Mouse (Mus musculus) midbrain, embryonic 13.5 days (tissue): ENCODE measurements around the gene Itpkb. TPM values are rescaled to one million over a fixed set of nuclear protein-coding genes. Genes with fewer than 3 reads are reported as not detected.

Experiments used
- ATAC-seq: fragments of 200-750 bp; cut with Nextera tagmentation; 2 replicates; pipeline ENCODE4 v1.8.0; 2017; ENCODE audit warnings: mild to moderate bottlenecking, moderate TSS enrichment, moderate library complexity
- H3K27ac ChIP-seq: fragments of 300-500 bp; sonication (generic); 2 replicates; pipeline ENCODE4 v1.5.1; 2015; ENCODE audit warnings: inconsistent platforms, mild to moderate bottlenecking, moderate library complexity
- H3K27me3 ChIP-seq: fragments of 300-500 bp; sonication (generic); 2 replicates; pipeline ENCODE4 v1.6.1; 2015; ENCODE audit warnings: mild to moderate bottlenecking, inconsistent platforms
- H3K36me3 ChIP-seq: fragments of 300-500 bp; sonication (generic); 2 replicates; pipeline ENCODE4 v1.6.1; 2015; ENCODE audit warnings: mild to moderate bottlenecking, inconsistent platforms
- H3K4me1 ChIP-seq: fragments of 300-500 bp; sonication (generic); replicated peaks from 2 replicates; pipeline ENCODE4 v1.6.1; 2015; ENCODE audit warnings: inconsistent platforms
- H3K4me2 ChIP-seq: fragments of 300-500 bp; sonication (generic); replicated peaks from 2 replicates; pipeline ENCODE4 v1.6.1; 2015; ENCODE audit warnings: moderate library complexity, mild to moderate bottlenecking, inconsistent platforms
- H3K4me3 ChIP-seq: fragments of 300-500 bp; sonication (generic); replicated peaks from 2 replicates; pipeline ENCODE4 v1.5.1; 2015; ENCODE audit warnings: mild to moderate bottlenecking, inconsistent platforms
- H3K9ac ChIP-seq: fragments of 300-500 bp; sonication (generic); replicated peaks from 2 replicates; pipeline ENCODE4 v1.6.1; 2015; ENCODE audit warnings: mild to moderate bottlenecking, inconsistent platforms
- H3K9me3 ChIP-seq: fragments of 300-500 bp; sonication (generic); 2 replicates; pipeline ENCODE4 v1.6.1; 2016; ENCODE audit warnings: mild to moderate bottlenecking, inconsistent platforms
- WGBS: fragments of 180-500 bp; shearing (Covaris S2); methylation state at CpG from one replicate; pipeline ENCODE4 v1.1.7; 2015; 5-methylcytosine and 5-hydroxymethylcytosine counted together
- polyA plus RNA-seq: library from polyadenylated mRNA; unstranded; fragments of >200 nt; fragmentation: Nextera tagmentation; extraction: Ambion mirVana; gene quantifications from 2 replicates; pipeline ENCODE4 v1.2.1, GENCODE M21; 2015

The Itpkb gene
- polyA plus RNA-seq, 1 experiment from 2014 or later: 2.5 TPM

DNA sequence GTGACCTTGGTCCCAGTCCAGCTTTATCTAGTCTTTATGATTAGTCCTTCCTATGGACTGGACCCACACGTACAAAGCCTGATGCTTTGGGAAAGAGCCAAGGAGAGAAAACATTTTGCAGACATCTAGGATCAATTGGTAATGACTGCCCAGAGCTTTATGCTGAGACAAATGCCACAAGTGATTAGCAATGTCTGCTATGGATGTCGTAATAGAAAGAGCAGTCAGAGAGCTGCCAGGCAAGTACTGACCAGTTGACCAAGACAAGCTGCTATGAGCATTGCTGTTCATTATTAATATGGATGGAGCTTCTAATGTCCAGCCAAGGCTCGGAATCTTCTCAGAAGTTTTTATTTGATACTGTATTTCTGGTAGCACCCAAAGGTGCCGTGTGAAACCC, 109.2 kb downstream of the Itpkb start:
- Histone ChIP-seq H3K27ac (no peak overlapping the region), H3K4me1 (peaks cover 5% of the 10 kb centered on the region), H3K36me3 (no peaks in the 10 kb centered on the region), H3K4me2 (no peak overlapping the region), H3K9me3 (no peaks in the 10 kb centered on the region), H3K9ac (no peak overlapping the region), H3K4me3 (no peak overlapping the region), H3K27me3 (peaks cover 3% of the 10 kb centered on the region; the same call in 1 of the 2 replicates)
- no peak for ATAC-seq
- WGBS: 89% methylated on average over 4 of the region's 4 CpGs

DNA sequence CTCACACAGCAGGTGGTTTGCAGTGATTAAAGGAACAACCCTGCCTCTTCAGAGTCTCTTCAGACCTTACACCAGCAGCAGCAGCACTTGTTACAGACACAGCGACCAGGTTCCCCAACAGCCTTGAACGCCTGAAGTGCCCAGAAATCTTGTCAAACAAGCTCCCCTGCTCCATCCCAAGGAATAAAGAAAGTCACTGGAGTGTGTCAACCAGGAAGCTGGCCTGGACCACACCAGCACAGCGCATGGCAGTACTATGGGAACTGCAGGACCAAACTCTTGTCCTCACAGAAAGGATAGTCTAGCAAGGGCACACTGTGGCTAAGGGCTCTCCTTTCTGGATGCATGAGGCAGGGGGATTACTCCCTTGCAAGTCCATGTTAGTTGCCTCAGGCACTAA, 114.1 kb downstream of the Itpkb start:
- Histone ChIP-seq H3K36me3 (no peaks in the 10 kb centered on the region), H3K9me3 (no peaks in the 10 kb centered on the region), H3K9ac (no peak overlapping the region), H3K4me2 (no peak overlapping the region), H3K4me3 (no peak overlapping the region), H3K4me1 (no peaks in the 10 kb centered on the region), H3K27ac (no peak overlapping the region), H3K27me3 (no peaks in the 10 kb centered on the region)
- WGBS: 56% methylated on average over 3 of the region's 3 CpGs
- ATAC-seq: no peak

DNA sequence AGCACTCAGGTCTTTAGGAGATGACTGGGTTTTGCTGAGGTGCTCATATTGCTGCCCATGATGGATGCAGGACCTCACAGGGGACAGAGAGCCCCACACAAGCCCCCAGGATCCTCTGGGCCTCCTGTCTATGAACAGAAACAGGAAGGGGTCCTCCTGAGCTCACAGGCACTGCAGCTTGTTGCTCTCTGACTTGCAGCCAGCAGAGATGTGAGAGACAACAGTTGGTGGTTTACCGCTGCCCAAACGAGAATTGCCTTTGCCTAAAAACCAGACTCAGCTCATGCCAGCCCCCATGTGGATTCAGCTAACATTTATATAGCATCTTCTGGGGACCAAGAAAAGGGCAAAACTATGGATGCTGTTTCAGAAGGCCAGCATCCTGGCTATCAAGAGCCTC, 119.4 kb downstream of the Itpkb start:
- H3K4me1 ChIP-seq: no peaks in the 10 kb centered on the region
- H3K9ac ChIP-seq: no peak overlapping the region

DNA sequence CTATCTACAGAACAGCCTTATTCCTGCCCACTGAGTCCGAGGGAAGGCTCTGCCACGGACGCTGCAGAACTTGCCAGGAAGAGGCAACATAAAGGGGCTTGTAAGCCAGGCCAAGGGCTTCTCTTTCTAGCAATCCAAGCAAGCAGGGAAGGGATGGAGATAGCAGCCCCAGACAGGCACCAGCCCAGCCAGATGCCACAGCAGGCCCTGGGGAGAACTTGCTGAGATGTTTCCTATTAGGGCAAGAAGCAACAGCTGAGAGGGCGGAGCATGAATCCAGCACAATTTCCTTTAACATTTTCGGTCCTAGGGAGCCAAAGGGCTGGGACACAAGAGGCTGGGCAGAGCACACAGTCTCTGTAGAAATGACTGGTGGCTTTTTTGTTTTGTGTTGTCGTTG, 128.0 kb downstream of the Itpkb start:
- Histone ChIP-seq H3K36me3 (no peaks in the 10 kb centered on the region), H3K9me3 (no peaks in the 10 kb centered on the region), H3K4me3 (no peak overlapping the region), H3K4me2 (no peak overlapping the region), H3K27ac (no peak overlapping the region), H3K27me3 (no peaks in the 10 kb centered on the region), H3K4me1 (peaks cover 29% of the 10 kb centered on the region), H3K9ac (no peak overlapping the region)
- ATAC-seq: no peak
- WGBS: 58% methylated on average over 6 of the region's 6 CpGs

More for the DNA sequence above, 119.4 kb downstream of the Itpkb start:
- Histone ChIP-seq H3K27me3 (no peaks in the 10 kb centered on the region), H3K27ac (no peak overlapping the region), H3K36me3 (no peaks in the 10 kb centered on the region), H3K4me2 (no peak overlapping the region), H3K9me3 (no peaks in the 10 kb centered on the region), H3K4me3 (no peak overlapping the region)
- 75% methylated on average over 2 of the region's 2 CpGs for whole genome bisulfite sequencing
- no peak for ATAC-seq

DNA sequence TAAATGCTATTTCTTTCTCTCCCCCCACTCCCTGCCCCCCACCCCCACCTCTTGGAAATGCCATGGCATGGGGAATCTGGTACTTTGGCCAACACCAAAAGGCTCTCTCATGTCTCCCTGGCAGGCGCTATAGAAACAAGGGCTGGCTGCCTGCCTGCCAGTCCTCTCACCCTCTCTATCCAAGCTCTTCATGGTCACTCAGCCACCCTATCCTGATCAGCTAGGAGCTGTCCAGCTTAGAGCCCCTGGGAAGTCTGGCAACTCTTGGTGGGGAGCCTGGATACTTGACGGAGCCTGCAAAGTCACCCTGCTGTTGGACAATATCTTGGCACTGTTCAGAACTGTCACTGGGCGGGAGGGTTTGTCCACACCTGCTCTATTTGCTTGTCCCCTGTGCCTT, 128.4 kb downstream of the Itpkb start:
- Histone ChIP-seq H3K9ac (no peak overlapping the region), H3K4me3 (no peak overlapping the region), H3K9me3 (no peaks in the 10 kb centered on the region), H3K36me3 (no peaks in the 10 kb centered on the region), H3K27ac (no peak overlapping the region), H3K27me3 (no peaks in the 10 kb centered on the region), H3K4me1 (peaks cover 29% of the 10 kb centered on the region), H3K4me2 (no peak overlapping the region)
- 79% methylated on average over 3 of the region's 3 CpGs for WGBS
- ATAC-seq: no peak

DNA sequence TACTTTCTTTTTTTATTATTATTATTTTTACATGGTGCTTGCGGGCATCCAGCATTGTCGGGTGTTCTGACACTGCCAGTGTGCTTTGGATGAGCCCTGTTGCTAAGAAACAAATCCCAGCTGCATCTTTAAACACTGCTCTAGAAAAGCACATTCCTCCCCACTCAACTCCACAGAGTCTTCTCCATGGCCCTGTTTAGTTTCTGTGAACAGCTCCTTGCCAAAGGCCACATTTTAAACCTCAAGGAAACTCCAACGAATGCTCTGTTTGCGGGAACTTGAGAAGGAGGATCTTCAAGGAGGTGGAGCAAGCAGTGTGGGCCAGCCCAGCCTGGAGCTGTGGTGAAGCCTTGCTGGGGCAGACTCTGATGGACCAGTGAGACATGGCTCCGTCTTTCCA, 130.4 kb downstream of the Itpkb start:
- no peak overlapping the region for H3K4me3 ChIP-seq
- H3K9ac ChIP-seq: no peak overlapping the region
- no peak overlapping the region for H3K4me2 ChIP-seq
- H3K4me1 ChIP-seq: peaks cover 29% of the 10 kb centered on the region
- no peak for ATAC-seq
- H3K27ac ChIP-seq: no peak overlapping the region
- 34% methylated on average over 5 of the region's 5 CpGs for WGBS
- H3K36me3 ChIP-seq: no peaks in the 10 kb centered on the region
- H3K9me3 ChIP-seq: no peaks in the 10 kb centered on the region
- H3K27me3 ChIP-seq: no peaks in the 10 kb centered on the region

DNA sequence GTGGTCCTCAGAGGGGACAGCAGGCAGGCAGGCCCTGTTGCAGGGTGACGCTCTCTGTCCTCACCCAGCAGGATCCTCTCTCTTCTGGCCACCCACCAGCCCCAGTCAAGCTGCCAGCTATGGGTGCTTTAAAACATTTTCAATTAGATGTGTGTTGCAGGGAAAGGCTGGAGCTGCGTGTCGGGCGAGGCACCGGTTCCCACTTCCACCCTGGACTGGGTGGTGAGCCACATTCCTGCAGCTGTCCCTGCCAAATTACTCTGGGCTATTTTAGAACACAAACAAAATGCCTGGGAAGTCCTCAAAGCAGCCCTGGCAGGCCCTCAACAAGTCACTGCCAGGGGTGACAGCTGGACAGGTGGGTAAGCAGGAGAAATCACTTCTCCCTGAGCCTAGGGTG, 132.1 kb downstream of the Itpkb start:
- peaks cover 29% of the 10 kb centered on the region for H3K4me1 ChIP-seq
- H3K9ac ChIP-seq: no peak overlapping the region
- 0 out of 2 replicates have a peak, but pooled peaks cover 3% of the 10 kb centered on the region for H3K9me3 ChIP-seq
- no peak overlapping the region for H3K27ac ChIP-seq
- ATAC-seq: no peak
- no peak overlapping the region for H3K4me2 ChIP-seq
- H3K36me3 ChIP-seq: no peaks in the 10 kb centered on the region
- 96% methylated on average over 5 of the region's 5 CpGs for WGBS
- H3K27me3 ChIP-seq: no peaks in the 10 kb centered on the region
- no peak overlapping the region for H3K4me3 ChIP-seq

DNA sequence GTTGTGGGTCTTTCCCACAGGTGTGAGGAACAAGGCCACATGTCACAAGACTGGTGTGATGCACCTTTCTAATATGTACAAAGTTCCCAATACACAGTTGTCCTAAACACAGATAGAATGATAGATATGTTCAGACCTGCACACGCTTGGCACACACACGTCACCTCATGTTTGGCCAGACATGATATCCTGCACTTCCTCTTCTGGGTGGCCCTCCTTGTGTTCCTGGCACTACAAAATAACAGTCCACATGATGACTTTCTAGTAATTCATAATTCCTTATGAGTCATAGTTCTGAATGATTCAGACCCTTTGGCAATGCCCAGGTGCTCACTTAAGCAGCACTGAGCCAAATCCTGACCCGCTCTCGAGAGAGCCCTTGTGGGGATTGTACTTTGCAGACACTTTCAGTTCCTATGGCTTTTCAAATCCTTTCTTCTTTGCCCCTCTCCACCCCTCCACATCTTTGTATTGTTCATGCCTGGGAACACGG, 132.7 kb downstream of the Itpkb start:
- no peak overlapping the region for H3K27ac ChIP-seq
- H3K9ac ChIP-seq: no peak overlapping the region
- ATAC-seq: no peak

DNA sequence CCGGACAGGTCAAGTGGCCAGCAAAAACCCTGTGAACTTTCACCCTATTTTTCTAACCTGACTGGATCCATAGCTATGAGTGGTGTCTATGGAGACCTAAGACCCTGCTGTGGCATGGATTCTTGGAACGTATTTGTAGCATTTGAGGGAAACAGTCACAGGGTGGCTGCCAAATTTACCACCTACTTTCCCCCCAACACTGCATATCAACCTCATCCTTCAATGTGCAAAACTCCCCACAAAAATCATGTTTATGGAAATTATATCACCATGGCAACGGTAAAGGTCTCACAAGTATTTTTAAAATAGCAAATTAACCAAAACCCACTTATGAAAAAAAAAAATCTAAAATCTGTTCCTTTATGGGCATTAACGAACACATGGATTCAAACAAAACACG, 134.1 kb downstream of the Itpkb start:
- Histone ChIP-seq H3K36me3 (no peaks in the 10 kb centered on the region), H3K27ac (no peak overlapping the region), H3K4me2 (no peak overlapping the region), H3K27me3 (no peaks in the 10 kb centered on the region), H3K4me3 (no peak overlapping the region), H3K9me3 (0 out of 2 replicates have a peak, but pooled peaks cover 3% of the 10 kb centered on the region), H3K9ac (no peak overlapping the region), H3K4me1 (peaks cover 15% of the 10 kb centered on the region)
- WGBS: 76% methylated on average over 5 of the region's 5 CpGs
- ATAC-seq: no peak

More for the DNA sequence above, 132.7 kb downstream of the Itpkb start:
- Histone ChIP-seq H3K9me3 (0 out of 2 replicates have a peak, but pooled peaks cover 3% of the 10 kb centered on the region), H3K4me2 (no peak overlapping the region), H3K27me3 (no peaks in the 10 kb centered on the region), H3K4me3 (no peak overlapping the region), H3K36me3 (no peaks in the 10 kb centered on the region), H3K4me1 (peaks cover 25% of the 10 kb centered on the region)
- 89% methylated on average over 5 of the region's 5 CpGs for WGBS

DNA sequence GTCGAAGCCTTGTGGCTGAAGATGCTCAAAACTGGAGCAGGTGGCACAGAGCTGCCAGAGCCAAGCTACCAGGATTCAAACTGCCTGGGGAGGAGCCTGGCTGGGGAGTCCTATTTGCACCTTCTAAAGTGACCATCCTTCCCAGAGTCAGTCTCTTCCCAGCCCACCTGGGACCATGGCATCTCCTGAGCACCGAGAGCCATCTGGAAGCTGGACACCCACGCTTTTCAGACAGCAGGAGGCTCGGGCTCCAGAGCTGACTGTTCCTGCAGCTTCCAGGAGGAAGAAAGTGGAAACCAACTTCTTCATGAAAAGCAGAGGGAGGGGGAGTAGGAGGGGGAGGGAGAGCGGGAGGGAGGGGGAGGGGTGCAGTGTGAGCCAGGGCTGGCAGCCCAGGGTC, 135.3 kb downstream of the Itpkb start:
- H3K9ac ChIP-seq: no peak overlapping the region
- no peak overlapping the region for H3K4me2 ChIP-seq
- ATAC-seq: no peak
- H3K4me1 ChIP-seq: peaks cover 5% of the 10 kb centered on the region; the same call in 1 of the 2 replicates
- WGBS: 77% methylated on average over 5 of the region's 5 CpGs
- H3K27me3 ChIP-seq: no peaks in the 10 kb centered on the region
- H3K9me3 ChIP-seq: 0 out of 2 replicates have a peak, but pooled peaks cover 3% of the 10 kb centered on the region
- H3K4me3 ChIP-seq: no peak overlapping the region
- H3K36me3 ChIP-seq: no peaks in the 10 kb centered on the region
- no peak overlapping the region for H3K27ac ChIP-seq

DNA sequence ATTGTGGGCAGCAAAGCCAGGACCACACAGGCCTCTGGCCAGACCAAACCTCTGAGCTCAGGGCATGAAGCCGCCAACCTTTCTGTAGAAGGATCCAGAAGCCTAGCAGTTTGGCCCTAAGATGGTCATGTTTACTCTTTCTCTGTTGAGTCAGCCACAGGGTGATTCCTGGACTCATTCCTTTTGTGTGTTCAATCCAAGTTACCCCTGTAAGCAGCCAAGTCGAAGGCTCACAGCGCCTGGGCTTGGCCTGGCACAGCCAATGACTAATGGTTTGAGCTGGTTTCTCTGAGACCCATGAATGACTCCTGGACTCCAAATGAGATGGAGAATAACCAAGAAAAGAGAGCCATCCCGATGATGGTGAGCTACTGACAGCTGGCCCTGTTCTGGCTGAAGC, 137.7 kb downstream of the Itpkb start:
- Histone ChIP-seq H3K4me3 (no peak overlapping the region), H3K4me2 (no peak overlapping the region), H3K27me3 (no peaks in the 10 kb centered on the region), H3K4me1 (no peaks in the 10 kb centered on the region), H3K36me3 (no peaks in the 10 kb centered on the region), H3K9ac (no peak overlapping the region), H3K9me3 (0 out of 2 replicates have a peak, but pooled peaks cover 3% of the 10 kb centered on the region), H3K27ac (no peak overlapping the region)
- 95% methylated on average over 4 of the region's 4 CpGs for WGBS
- ATAC-seq: no peak

DNA sequence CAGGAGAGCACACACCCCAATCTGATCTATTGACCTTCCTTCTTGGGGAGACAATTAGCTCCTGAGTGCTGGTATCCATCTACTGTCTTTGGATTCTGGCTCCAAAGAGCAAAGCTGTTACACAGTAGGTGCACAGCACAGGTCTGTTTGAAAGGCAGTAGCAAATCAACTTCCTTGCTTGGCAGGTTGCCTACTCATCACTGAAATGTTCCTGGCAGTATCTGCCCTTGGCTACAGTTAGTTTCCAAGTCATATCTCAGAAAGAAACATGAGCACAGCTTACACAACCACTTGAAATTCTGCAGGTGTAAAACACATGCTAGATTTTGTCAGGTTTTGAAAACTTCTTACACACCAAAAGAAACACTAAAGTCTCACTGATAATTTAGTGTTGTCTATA, 143.3 kb downstream of the Itpkb start:
- Histone ChIP-seq H3K27ac (no peak overlapping the region), H3K4me1 (no peaks in the 10 kb centered on the region), H3K4me2 (no peak overlapping the region), H3K9me3 (no peaks in the 10 kb centered on the region), H3K9ac (no peak overlapping the region), H3K4me3 (no peak overlapping the region), H3K36me3 (no peaks in the 10 kb centered on the region), H3K27me3 (no peaks in the 10 kb centered on the region)
- ATAC-seq: no peak
